Mouse (Mus musculus): ENCODE measurements around the gene Mif. TPM values are rescaled to one million over a fixed set of nuclear protein-coding genes. Genes with fewer than 3 reads are reported as not detected.

Gene Mif
- polyA plus RNA-seq, 1 experiment from 2014 or later, result 1,679 TPM

Other genes starting within 250 kb of the Mif start
- gene Susd2, start 216.2 kb downstream of the Mif start, polyA plus RNA-seq (2015; fragmentation: Nextera tagmentation; extraction: Ambion mirVana), result 7.1 TPM in 2 replicates
- 31.7 and 31.9 TPM in 2 replicates for gene Cabin1, start 95.9 kb downstream of the Mif start, polyA plus RNA-seq (2015; fragmentation: Nextera tagmentation; extraction: Ambion mirVana)
- gene Ddt, start 86.8 kb downstream of the Mif start, polyA plus RNA-seq (2015; fragmentation: Nextera tagmentation; extraction: Ambion mirVana), result 101 and 105 TPM in 2 replicates
- gene Gm20441, start 79.3 kb downstream of the Mif start, polyA plus RNA-seq (2015; fragmentation: Nextera tagmentation; extraction: Ambion mirVana), result not detected in 2 replicates
- gene Gstt3, start 78.8 kb downstream of the Mif start, polyA plus RNA-seq (2015; fragmentation: Nextera tagmentation; extraction: Ambion mirVana), result 0.96 and 1.3 TPM in 2 replicates
- gene Gstt1, start 61.7 kb downstream of the Mif start, polyA plus RNA-seq (2015; fragmentation: Nextera tagmentation; extraction: Ambion mirVana), result 5.6 and 6.0 TPM in 2 replicates
- gene Gstt4, start 37.7 kb downstream of the Mif start, polyA plus RNA-seq (2015; fragmentation: Nextera tagmentation; extraction: Ambion mirVana), result not detected in 2 replicates
- gene Gstt2, start 22.8 kb downstream of the Mif start, polyA plus RNA-seq (2015; fragmentation: Nextera tagmentation; extraction: Ambion mirVana), result 5.8 and 8.0 TPM in 2 replicates
- 2.1 and 2.9 TPM in 2 replicates for gene Derl3, start 33.2 kb upstream of the Mif start, polyA plus RNA-seq (2015; fragmentation: Nextera tagmentation; extraction: Ambion mirVana)
- gene Smarcb1, start 61.4 kb upstream of the Mif start, polyA plus RNA-seq (2015; fragmentation: Nextera tagmentation; extraction: Ambion mirVana), result 279 and 287 TPM in 2 replicates
- 46.4 and 54.4 TPM in 2 replicates for gene Chchd10, start 72.9 kb upstream of the Mif start, polyA plus RNA-seq (2015; fragmentation: Nextera tagmentation; extraction: Ambion mirVana)
- 39.0 and 40.4 TPM in 2 replicates for gene Mmp11, start 76.3 kb upstream of the Mif start, polyA plus RNA-seq (2015; fragmentation: Nextera tagmentation; extraction: Ambion mirVana)
- 1.4 and 3.0 TPM in 2 replicates for gene Gm867, start 80.4 kb upstream of the Mif start, polyA plus RNA-seq (2015; fragmentation: Nextera tagmentation; extraction: Ambion mirVana)
- gene Vpreb3, start 82.8 kb upstream of the Mif start, polyA plus RNA-seq (2015; fragmentation: Nextera tagmentation; extraction: Ambion mirVana), result 1.2 TPM in 2 replicates
- not detected in 2 replicates for gene Gm5134, start 94.3 kb upstream of the Mif start, polyA plus RNA-seq (2015; fragmentation: Nextera tagmentation; extraction: Ambion mirVana)
- gene Zfp280b, start 172.4 kb upstream of the Mif start, polyA plus RNA-seq (2015; fragmentation: Nextera tagmentation; extraction: Ambion mirVana), result 12.0 and 12.4 TPM in 2 replicates

Data from neural tube, embryonic 13.5 days (tissue).